Mouse (Mus musculus) lung, postnatal 0 days (tissue): Measurements from ENCODE around the gene Pbx1.

Experiments used
- CTCF ChIP-seq: IDR thresholded peaks from 2 replicates; pipeline ENCODE4 v1.5.1; 2016; ENCODE audit warnings: antibody characterized with exemption, mild to moderate bottlenecking
- EP300 ChIP-seq: IDR thresholded peaks from 2 replicates; pipeline ENCODE4 v1.6.1; 2016; ENCODE audit warnings: antibody characterized with exemption, mild to moderate bottlenecking, control low read depth

GRCm38 (mm10) chr1:168336238-168336818 lies 95.7 kb downstream of the Pbx1 start:
- TF ChIP-seq EP300 (no peak), CTCF (no peak)
